Mouse (Mus musculus): ENCODE results near the gene Cse1l. TPM values are rescaled to one million over a fixed set of nuclear protein-coding genes. Genes with fewer than 3 reads are reported as not detected.

The Cse1l gene
- total RNA-seq, 2 experiments from 2014 or later, result 65.3 to 74.1 TPM

- no peak for DNase-seq (ENCODE audit: low spot score in 2 of 2)
Measured at GRCm38 (mm10) chr2:166899746-166900145, 6.1 kb upstream of the Cse1l start.

GRCm38 (mm10) chr2:166900792-166901505 is 4.9 kb upstream of the Cse1l start:
- DNase-seq (ENCODE audit: low spot score in 2 of 2), result no peak

- DNase-seq (ENCODE audit: low spot score in 2 of 2), result no peak
Measured at GRCm38 (mm10) chr2:166903719-166904282, 2.0 kb upstream of the Cse1l start.

GRCm38 (mm10) chr2:166906523-166907182 is 813 bp downstream of the Cse1l start:
- DNase-seq (ENCODE audit: low spot score in 2 of 2), result no peak

GRCm38 (mm10) chr2:166909729-166910128 is 3.9 kb downstream of the Cse1l start:
- DNase-seq (ENCODE audit: low spot score in 2 of 2), result no peak

GRCm38 (mm10) chr2:166910536-166910935 is 4.7 kb downstream of the Cse1l start:
- no peak for DNase-seq (ENCODE audit: low spot score in 2 of 2)

- no peak for DNase-seq (ENCODE audit: low spot score in 2 of 2)
Measured at GRCm38 (mm10) chr2:166923971-166924370, 18.1 kb downstream of the Cse1l start.

- no peak for DNase-seq (ENCODE audit: low spot score in 2 of 2)
Measured at GRCm38 (mm10) chr2:166933943-166934342, 28.1 kb downstream of the Cse1l start.

- DNase-seq (ENCODE audit: low spot score in 2 of 2), result no peak
Measured at GRCm38 (mm10) chr2:166934416-166934815, 28.6 kb downstream of the Cse1l start.

- DNase-seq (ENCODE audit: low spot score in 2 of 2), result no peak
Measured at GRCm38 (mm10) chr2:166935582-166935981, 29.7 kb downstream of the Cse1l start.

GRCm38 (mm10) chr2:166936166-166936565 is 30.3 kb downstream of the Cse1l start:
- no peak for DNase-seq (ENCODE audit: low spot score in 2 of 2)

- DNase-seq (ENCODE audit: low spot score in 2 of 2), result no peak
Measured at GRCm38 (mm10) chr2:166943146-166943545, 37.3 kb downstream of the Cse1l start.

GRCm38 (mm10) chr2:166944346-166944745 is 38.5 kb downstream of the Cse1l start:
- no peak for DNase-seq (ENCODE audit: low spot score in 2 of 2)

GRCm38 (mm10) chr2:166945456-166945855 is 39.6 kb downstream of the Cse1l start:
- DNase-seq (ENCODE audit: low spot score in 2 of 2), result no peak

- DNase-seq (ENCODE audit: low spot score in 2 of 2), result no peak
Measured at GRCm38 (mm10) chr2:166948246-166948645, 42.4 kb downstream of the Cse1l start.

- DNase-seq (ENCODE audit: low spot score in 2 of 2), result no peak
Measured at GRCm38 (mm10) chr2:166948936-166949335, 43.1 kb downstream of the Cse1l start.

GRCm38 (mm10) chr2:166950853-166951648 is 45.2 kb downstream of the Cse1l start:
- no peak for DNase-seq (ENCODE audit: low spot score in 2 of 2)

GRCm38 (mm10) chr2:166952151-166952550 is 46.3 kb downstream of the Cse1l start:
- DNase-seq (ENCODE audit: low spot score in 2 of 2), result no peak

- DNase-seq (ENCODE audit: low spot score in 2 of 2), result no peak
Measured at GRCm38 (mm10) chr2:166956805-166957204, 51.0 kb downstream of the Cse1l start.

- DNase-seq (ENCODE audit: low spot score in 2 of 2), result no peak
Measured at GRCm38 (mm10) chr2:166960648-166961330, 54.9 kb downstream of the Cse1l start.

GRCm38 (mm10) chr2:166963257-166963656 is 57.4 kb downstream of the Cse1l start:
- DNase-seq (ENCODE audit: low spot score in 2 of 2), result no peak

Measured in adrenal gland, postnatal 4 days (tissue).